Mouse (Mus musculus) embryo, embryonic 11 days (tissue): ENCODE measurements around the gene Neb.

Source experiments
- DNase-seq: peaks from one replicate; pipeline ENCODE4 v3.0.0-alpha.2; 2015

The Neb gene

GRCm38 (mm10) chr2:52303405-52303804 lies 74.9 kb downstream of the Neb start:
- no peak for DNase-seq

DNA sequence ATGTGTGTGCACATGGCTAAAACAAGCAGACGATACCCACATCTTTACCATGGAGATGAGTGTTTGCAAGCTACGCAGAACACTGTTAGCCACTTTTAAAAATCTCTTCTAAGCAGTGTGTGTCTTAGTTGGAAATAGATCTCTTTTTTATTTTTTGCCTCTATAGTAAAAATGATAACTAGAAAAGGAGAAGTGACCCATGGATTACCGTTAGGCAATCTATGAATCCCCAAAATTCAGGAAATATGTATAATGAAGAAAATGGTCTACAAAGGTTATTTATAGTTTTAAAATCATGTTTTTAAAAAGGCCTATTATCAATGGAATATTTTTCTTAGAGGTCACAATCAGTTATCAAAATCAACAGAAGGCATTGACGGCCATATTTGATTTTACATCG lies 80.3 kb downstream of the Neb start:
- no peak for DNase-seq

- DNase-seq = no peak
These were observed 81.5 kb downstream of the Neb start for GRCm38 (mm10) chr2:52296779-52297178.

- no peak for DNase-seq
These were observed 90.8 kb downstream of the Neb start for GRCm38 (mm10) chr2:52287436-52287835.

DNA sequence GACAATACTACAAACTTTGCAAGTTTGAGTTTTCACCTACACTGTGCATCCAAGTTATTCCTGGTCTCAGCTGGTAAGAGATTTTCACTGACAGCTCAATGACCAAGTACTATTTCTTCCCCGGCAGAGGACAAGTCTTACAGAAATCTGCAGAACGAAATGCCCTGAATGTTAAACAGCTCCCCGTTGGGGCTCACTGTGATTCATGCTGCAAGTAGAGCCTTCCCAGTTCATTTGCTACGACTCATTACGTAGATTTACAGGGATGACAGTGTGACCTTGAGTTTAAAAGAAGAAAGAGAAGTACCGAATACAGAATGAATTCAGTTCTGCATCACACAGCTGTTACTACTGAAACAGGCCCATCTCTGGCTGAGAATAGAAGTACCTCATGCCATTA lies 91.9 kb downstream of the Neb start:
- DNase-seq = no peak

DNA sequence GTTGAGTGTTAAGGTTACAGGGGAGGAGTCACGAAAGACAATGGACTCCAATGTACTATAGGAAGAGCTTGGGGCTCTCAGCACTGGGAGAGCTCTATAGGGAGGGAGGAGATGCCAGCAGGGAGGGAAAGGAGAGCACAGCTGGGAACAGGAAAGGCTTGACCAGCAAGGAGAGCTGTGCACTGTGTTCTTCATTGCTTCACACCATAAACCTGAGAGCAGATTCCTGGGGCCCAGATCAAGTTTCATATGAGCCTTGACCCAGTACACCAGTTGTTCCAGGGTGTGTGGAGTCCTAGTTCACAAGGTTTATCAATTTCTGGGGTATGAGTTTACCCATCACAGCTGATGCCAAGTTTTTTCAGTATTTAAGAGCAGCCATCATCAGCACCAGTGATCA lies 106.1 kb downstream of the Neb start:
- no peak for DNase-seq

GRCm38 (mm10) chr2:52270911-52271310 lies 107.4 kb downstream of the Neb start:
- DNase-seq = no peak

- peak; percentile 63 for DNase-seq
These were observed 116.1 kb downstream of the Neb start for GRCm38 (mm10) chr2:52262149-52262548.

GRCm38 (mm10) chr2:52252037-52252436 lies 126.2 kb downstream of the Neb start:
- DNase-seq = no peak

DNA sequence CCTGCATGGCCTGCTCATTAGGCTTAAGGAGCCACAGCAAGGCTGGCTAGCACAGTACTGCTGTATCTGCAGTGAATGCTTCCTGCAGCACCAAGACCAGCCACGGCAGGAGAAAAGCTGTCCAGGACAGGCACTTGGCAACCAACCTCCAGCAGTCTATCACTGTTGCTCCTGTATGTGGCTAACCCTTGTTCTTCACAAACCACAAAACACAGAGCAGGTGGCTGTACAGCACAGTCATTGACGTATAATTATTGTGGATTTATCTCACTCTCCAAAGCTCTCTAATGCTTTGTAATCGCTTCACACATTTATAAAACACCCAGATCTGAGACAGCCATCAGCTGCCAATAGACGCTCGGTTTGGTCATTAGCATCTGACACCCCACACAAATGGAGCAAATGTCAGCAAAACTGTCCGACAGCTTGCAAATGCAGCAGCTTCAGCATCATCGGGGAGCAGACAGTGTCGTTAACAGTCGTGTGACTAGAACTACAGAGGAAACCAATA lies 129.9 kb downstream of the Neb start:
- no peak for DNase-seq

GRCm38 (mm10) chr2:52245091-52245490 lies 133.2 kb downstream of the Neb start:
- no peak for DNase-seq

DNA sequence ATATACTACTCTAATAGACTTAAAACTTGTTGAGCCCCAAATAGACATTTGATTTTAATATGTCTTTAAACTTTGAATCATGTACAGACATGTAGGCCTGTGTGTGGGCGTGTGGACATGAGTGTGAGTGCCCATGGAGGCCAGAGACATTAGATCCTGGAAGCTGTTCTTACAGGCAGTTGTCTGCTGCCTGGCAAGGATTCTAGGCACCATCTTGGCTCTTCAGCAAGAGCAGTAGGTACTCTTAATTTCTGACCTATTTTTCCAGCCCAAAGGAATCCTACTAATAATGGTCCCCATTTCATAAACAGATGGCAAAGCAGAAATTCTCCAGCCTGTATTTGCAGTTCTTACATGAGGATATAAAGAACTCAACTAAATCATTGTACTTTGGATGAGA lies 135.6 kb downstream of the Neb start:
- DNase-seq = no peak

GRCm38 (mm10) chr2:52237892-52238291 lies 140.4 kb downstream of the Neb start:
- peak; percentile 7 for DNase-seq

- peak; percentile 7 for DNase-seq
These were observed 150.7 kb downstream of the Neb start for GRCm38 (mm10) chr2:52227584-52227983.

DNA sequence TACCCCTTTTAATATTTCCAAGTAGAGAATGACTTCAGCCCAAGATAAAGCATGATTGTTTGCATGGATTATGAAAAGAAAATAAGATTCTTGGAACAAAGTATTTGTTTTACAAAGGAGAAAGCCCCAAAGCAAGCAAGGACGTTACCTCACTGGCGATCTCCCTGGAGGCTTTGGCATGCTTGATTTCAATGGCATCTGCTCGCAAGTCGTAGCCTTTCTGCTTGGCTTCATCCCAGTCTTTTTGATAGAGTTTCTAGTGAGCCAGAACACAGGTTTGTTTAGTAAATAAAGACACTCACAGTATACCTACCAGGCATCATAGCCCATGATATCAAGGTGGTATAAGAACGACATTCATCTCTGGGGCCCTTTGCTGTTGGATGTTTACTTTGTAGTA lies 153.9 kb downstream of the Neb start:
- no peak for DNase-seq

DNA sequence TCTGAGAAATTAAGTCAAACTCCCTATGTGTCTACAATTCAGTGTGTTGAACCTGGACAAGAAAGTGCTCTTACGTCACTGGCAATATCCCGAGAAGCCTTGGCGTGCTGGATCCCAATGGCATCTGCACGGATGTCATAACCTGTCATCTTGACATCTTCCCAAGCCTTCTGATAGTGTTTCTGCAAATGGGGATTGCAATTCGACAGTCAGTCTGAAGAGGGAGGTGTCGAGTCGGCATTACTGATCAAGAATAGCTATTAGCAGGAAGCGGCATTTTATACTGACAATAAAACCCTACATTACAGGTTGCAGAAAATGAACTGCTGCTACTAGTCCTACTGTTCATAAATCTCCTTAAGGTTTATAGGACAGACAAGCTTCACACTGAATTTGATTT lies 158.2 kb downstream of the Neb start:
- DNase-seq = peak; percentile 37

DNA sequence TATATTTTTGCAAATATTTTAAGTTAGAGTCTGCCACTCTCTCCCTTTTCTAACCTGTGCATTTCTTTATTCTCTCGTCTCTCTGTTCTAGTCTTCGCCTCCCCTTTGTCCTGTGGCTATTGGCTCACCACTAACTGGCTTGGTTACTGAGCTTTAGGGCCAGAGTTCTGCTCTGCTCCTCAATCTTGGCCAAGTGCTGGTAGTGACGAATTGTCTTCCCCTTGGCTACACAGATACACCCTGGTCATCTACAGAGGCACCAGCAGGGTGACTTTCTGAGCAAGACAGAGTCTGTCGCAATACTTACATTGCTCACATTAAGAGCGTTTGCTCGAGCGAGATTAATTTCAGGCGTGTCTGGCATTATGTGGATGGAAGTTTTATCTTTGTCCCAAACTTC lies 162.3 kb downstream of the Neb start:
- DNase-seq = no peak

- no peak for DNase-seq
These were observed 165.7 kb downstream of the Neb start for GRCm38 (mm10) chr2:52212561-52212961.

DNA sequence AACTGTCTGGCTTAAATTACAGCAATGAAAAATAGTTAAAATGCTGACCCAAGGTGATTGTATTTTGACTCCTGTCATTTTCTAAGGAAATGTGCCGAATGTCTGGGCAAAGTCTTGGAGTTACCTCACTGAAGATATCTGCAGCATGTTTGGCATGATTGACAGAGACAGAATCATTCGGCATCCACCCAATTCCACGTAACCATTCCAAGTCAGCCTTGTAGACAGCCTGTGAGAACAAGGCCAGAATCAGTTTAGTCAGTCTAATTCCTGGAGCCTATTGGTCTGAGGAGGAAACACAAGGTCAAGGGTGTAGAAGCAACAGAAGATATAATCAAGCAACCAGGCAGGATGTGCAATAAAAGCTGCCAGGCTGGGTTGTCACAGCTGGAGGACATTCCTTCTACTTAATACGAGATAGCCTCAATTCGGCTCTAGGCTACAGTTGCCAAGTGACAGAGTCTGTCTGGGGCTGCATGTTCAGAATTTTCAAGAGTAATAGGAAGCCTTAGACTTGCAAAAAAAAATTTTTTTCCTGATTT lies 166.8 kb downstream of the Neb start:
- DNase-seq = peak; percentile 39

- no peak for DNase-seq
These were observed 167.6 kb downstream of the Neb start for GRCm38 (mm10) chr2:52210685-52211084.

DNA sequence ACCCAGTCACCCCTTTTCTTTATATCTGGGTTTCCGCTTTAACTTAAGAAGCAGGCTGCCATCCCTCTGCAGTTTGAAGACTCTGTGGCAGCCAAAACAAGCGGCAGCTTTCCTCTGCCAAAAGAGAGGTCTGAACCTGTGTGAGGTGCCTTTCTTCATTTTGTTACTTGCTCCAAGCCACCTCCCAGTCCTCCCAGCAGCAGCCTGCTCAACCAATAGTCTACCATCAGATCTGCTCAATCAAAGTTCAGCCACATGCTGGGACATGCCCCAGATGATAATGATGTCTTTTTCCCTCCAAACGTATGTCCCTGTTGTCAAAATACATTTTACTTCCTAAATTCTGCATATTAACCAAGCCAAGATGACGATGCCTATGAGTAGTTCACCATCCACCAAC lies 173.3 kb downstream of the Neb start:
- DNase-seq = no peak

DNA sequence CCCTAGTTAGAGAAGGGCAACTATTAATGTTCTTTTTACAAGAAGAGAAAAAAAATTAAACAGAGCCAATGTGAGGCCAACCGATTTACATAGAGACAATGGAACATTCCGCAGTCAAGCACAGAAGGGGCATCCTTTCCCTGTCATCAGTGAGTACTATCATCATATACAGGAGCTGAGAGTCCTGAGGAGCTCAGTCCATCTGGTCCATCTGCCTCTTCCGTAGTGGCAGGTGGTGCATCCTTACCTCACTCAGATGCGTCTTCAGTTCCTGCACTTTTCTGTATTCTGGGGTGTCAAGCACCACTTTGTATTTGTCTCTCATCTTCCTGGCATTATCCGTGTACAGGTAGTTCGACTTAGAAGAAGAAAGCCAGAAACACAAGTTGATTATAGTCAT lies 184.6 kb downstream of the Neb start:
- no peak for DNase-seq

GRCm38 (mm10) chr2:52179678-52180077 lies 198.6 kb downstream of the Neb start:
- no peak for DNase-seq

DNA sequence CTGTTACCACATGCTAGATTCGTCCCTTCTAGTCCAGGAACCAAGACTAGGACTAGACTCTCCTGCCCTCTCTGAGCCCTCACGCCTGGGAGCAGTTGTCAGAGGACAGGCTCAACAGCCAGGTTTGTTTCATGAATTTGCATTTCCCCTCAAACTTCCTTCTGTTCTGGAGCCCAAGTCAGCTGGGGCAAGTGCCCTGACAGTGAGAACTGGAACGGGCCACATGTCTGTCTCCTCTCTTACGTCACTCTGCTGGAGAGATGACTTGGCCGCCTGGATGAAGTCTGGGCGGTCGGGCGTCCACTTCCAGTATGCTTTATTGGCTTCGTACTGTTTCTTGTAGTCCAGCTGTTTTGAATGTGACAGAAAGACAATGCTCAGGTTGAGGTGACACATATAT lies 200.5 kb downstream of the Neb start:
- no peak for DNase-seq

DNA sequence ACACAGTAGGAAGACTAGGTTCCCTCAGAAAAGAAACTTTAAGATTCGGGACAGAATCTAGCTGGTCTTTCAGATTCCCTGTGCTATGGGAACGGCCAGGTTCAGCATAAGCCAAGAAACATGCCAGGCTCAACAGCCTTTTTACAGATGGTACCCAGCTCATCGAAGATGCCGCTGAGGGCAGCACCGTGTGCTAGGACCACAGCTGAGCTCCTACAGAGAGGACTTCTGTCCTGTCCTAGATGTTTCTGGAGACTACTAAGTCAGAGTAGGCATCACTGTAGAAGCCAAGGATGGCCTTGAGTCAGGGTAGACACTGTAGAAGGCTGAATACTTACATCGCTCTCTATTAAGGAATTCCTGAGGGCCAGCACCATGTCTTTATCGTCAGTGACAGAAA lies 201.1 kb downstream of the Neb start:
- no peak for DNase-seq

- DNase-seq = no peak
These were observed 201.7 kb downstream of the Neb start for GRCm38 (mm10) chr2:52176537-52176936.
